Mouse (Mus musculus) brain, embryonic 14.5 days (tissue): ENCODE measurements around the gene Fam169b.

Experiments used
- CTCF ChIP-seq: fragments of 200-500 bp; IDR thresholded peaks from 2 replicates; pipeline ENCODE4 v1.5.1; 2012; ENCODE audit warnings: inconsistent platforms, mild to moderate bottlenecking, moderate library complexity, borderline replicate concordance; ENCODE audit not compliant: insufficient read depth, insufficient read length; ENCODE audit errors: extremely low read depth
- POLR2A ChIP-seq: fragments of 200-500 bp; IDR thresholded peaks from 2 replicates; pipeline ENCODE4 v1.6.1; 2012; ENCODE audit warnings: mild to moderate bottlenecking, inconsistent platforms, borderline replicate concordance; ENCODE audit not compliant: poor library complexity, insufficient read depth, insufficient read length, severe bottlenecking; ENCODE audit errors: extremely low read depth

DNA sequence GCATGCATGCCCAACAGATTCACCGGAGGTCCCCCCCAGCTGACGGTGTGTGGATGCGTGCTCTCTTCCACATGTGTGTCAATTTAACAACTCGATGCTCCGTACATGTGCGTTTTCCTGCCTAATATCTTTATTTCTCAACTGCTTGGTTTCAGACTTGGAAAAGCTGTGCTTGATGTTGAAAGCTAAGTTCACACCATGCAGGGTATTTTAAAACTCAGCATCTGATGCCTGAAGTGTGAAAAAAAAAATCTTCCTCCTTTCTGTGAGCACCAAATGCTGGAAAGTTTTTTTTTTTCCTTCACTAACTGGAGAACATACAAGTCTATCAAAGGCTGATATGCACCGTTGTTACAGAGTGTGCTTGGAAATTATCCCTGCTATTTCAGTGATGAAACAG is 126.9 kb downstream of the Fam169b start:
- TF ChIP-seq CTCF (no peak), POLR2A (no peak)
